Mouse (Mus musculus) stomach, postnatal 0 days (tissue): ENCODE measurements at regions not wholly inside any gene's neighbourhood (a gene's known extent, or its start where the extent isn't known, plus 50 kb on each side); places are given as distances from the start of the nearest gene placed in this dataset.

Experiments
- ATAC-seq: fragments of 200-750 bp; cut with Nextera tagmentation; 2 replicates; pipeline ENCODE4 v1.8.0; 2017; ENCODE audit not compliant: low FRiP score, low TSS enrichment
- DNase-seq: peaks from one replicate; pipeline ENCODE4 v3.0.0-alpha.2; 2016; ENCODE audit warnings: low spot score
- H3K27ac ChIP-seq: fragments of 300-500 bp; sonication (generic); replicated peaks from 2 replicates; pipeline ENCODE4 v1.5.1; 2014; ENCODE audit warnings: mild to moderate bottlenecking, control low read depth
- H3K27me3 ChIP-seq: fragments of 300-500 bp; sonication (generic); 2 replicates; pipeline ENCODE4 v1.6.1; 2014; ENCODE audit warnings: low read length; ENCODE audit not compliant: control insufficient read depth, insufficient read depth
- H3K36me3 ChIP-seq: fragments of 300-500 bp; sonication (generic); 2 replicates; pipeline ENCODE4 v1.6.1; 2014; ENCODE audit warnings: low read length, mixed read lengths; ENCODE audit not compliant: control insufficient read depth, insufficient read depth
- H3K4me1 ChIP-seq: fragments of 300-500 bp; sonication (generic); replicated peaks from 2 replicates; pipeline ENCODE4 v1.6.1; 2014; ENCODE audit warnings: antibody characterized with exemption; ENCODE audit not compliant: control insufficient read depth, insufficient read depth
- H3K4me2 ChIP-seq: fragments of 300-500 bp; sonication (generic); replicated peaks from 2 replicates; pipeline ENCODE4 v1.6.1; 2014; ENCODE audit warnings: low read depth, mild to moderate bottlenecking, control low read depth, moderate library complexity
- H3K4me3 ChIP-seq: fragments of 300-500 bp; sonication (generic); 2 replicates; pipeline ENCODE4 v1.5.1; 2014; ENCODE audit warnings: low read depth, low read length, control low read depth
- H3K9ac ChIP-seq: fragments of 300-500 bp; sonication (generic); 2 replicates; pipeline ENCODE4 v1.6.1; 2014; ENCODE audit warnings: mild to moderate bottlenecking, low read length, control low read depth, mixed read lengths
- H3K9me3 ChIP-seq: fragments of 300-500 bp; sonication (generic); 2 replicates; pipeline ENCODE4 v1.6.1; 2016; ENCODE audit warnings: low read length; ENCODE audit not compliant: control insufficient read depth
- CTCF ChIP-seq: IDR thresholded peaks from 2 replicates; pipeline ENCODE4 v1.5.1; 2016; ENCODE audit warnings: antibody characterized with exemption, low read depth, mild to moderate bottlenecking, moderate library complexity
- EP300 ChIP-seq: optimal IDR thresholded peaks from 2 replicates; pipeline ENCODE3; 2016; ENCODE audit warnings: antibody characterized with exemption
- WGBS: fragments of 180-500 bp; shearing (Covaris S2); extraction: QIAGEN DNeasy Blood & Tissue Kit; methylation state at CpG from one replicate; pipeline ENCODE4 v1.1.7; 2014; 5-methylcytosine and 5-hydroxymethylcytosine counted together

- no peaks in the 10 kb centered on the region for H3K36me3 ChIP-seq
- 51% methylated on average over 9 of the region's 9 CpGs for WGBS
- no peak overlapping the region for H3K4me3 ChIP-seq
- no peak for DNase-seq
- no peaks in the 10 kb centered on the region for H3K27me3 ChIP-seq
- no peaks in the 10 kb centered on the region for H3K4me1 ChIP-seq
- no peak overlapping the region for H3K4me2 ChIP-seq
- TF ChIP-seq EP300, result no peak
- no peak for TF ChIP-seq CTCF
- H3K9ac ChIP-seq, result no peak overlapping the region
- H3K9me3 ChIP-seq, result no peaks in the 10 kb centered on the region
- ATAC-seq, result no peak
- H3K27ac ChIP-seq, result no peak overlapping the region
Observed at GRCm38 (mm10) chr9:61306306-61306705, 65.9 kb upstream of the Tle3 start.

DNA sequence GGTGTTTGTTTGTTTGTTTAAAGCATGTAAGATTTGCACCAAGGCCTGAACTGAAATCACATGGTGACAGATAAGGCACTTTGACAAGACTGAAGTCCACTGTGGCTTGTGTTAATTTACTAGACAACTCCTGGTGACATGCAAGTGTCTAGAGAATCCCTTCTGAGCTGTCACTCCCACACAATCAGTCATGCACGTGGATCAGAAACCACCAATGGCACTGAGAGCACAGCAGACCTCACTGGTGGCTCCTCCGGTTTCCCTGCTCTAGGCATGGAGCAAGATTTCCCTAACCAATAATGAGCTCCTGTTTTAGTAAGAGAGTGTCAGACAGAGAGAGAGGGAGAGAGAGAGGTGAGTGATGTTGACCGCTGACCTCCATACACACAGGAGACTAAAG, 63.1 kb upstream of the Tle3 start:
- no peak overlapping the region for H3K4me2 ChIP-seq
- 70% methylated on average over 3 of the region's 3 CpGs for WGBS
- H3K9me3 ChIP-seq, result no peaks in the 10 kb centered on the region
- H3K36me3 ChIP-seq, result no peaks in the 10 kb centered on the region
- H3K4me3 ChIP-seq, result no peak overlapping the region
- no peaks in the 10 kb centered on the region for H3K27me3 ChIP-seq
- ATAC-seq (no peak), DNase-seq (no peak)
- TF ChIP-seq CTCF, result no peak
- no peak for TF ChIP-seq EP300
- H3K4me1 ChIP-seq, result no peaks in the 10 kb centered on the region
- H3K9ac ChIP-seq, result no peak overlapping the region
- no peak overlapping the region for H3K27ac ChIP-seq

GRCm38 (mm10) chr9:61309768-61310493, 62.2 kb upstream of the Tle3 start:
- ATAC-seq, result no peak
- Histone ChIP-seq H3K4me1 (no peaks in the 10 kb centered on the region), H3K36me3 (no peaks in the 10 kb centered on the region), H3K27ac (no peak overlapping the region), H3K4me3 (no peak overlapping the region), H3K27me3 (no peaks in the 10 kb centered on the region), H3K9ac (0 out of 2 replicates have a peak overlapping the region, but pooled peaks have one; percentile 23), H3K4me2 (no peak overlapping the region), H3K9me3 (no peaks in the 10 kb centered on the region)
- TF ChIP-seq CTCF, result no peak
- no peak for TF ChIP-seq EP300
- 74% methylated on average over 8 of the region's 8 CpGs for WGBS
- no peak for DNase-seq

- H3K4me3 ChIP-seq, result no peak overlapping the region
- H3K9me3 ChIP-seq, result no peaks in the 10 kb centered on the region
- H3K9ac ChIP-seq, result no peak overlapping the region
- peaks cover 4% of the 10 kb centered on the region; the same call in 1 of the 2 replicates for H3K4me1 ChIP-seq
- 82% methylated on average over 5 of the region's 5 CpGs for WGBS
- no peak overlapping the region for H3K27ac ChIP-seq
- no peak for TF ChIP-seq EP300
- TF ChIP-seq CTCF, result no peak
- DNase-seq (no peak), ATAC-seq (no peak)
- no peak overlapping the region for H3K4me2 ChIP-seq
- H3K36me3 ChIP-seq, result no peaks in the 10 kb centered on the region
- H3K27me3 ChIP-seq, result no peaks in the 10 kb centered on the region
Observed at GRCm38 (mm10) chr9:61310574-61310973, 61.6 kb upstream of the Tle3 start.

- Histone ChIP-seq H3K9me3 (no peaks in the 10 kb centered on the region), H3K4me3 (no peak overlapping the region), H3K27ac (no peak overlapping the region), H3K9ac (no peak overlapping the region), H3K36me3 (no peaks in the 10 kb centered on the region), H3K27me3 (no peaks in the 10 kb centered on the region), H3K4me2 (no peak overlapping the region), H3K4me1 (peaks cover 9% of the 10 kb centered on the region; the same call in 1 of the 2 replicates)
- ATAC-seq (no peak), DNase-seq (no peak)
- TF ChIP-seq CTCF (no peak), EP300 (no peak)
- WGBS, result 68% methylated on average over 5 of the region's 5 CpGs
Observed at GRCm38 (mm10) chr9:61311604-61312003, 60.6 kb upstream of the Tle3 start.

DNA sequence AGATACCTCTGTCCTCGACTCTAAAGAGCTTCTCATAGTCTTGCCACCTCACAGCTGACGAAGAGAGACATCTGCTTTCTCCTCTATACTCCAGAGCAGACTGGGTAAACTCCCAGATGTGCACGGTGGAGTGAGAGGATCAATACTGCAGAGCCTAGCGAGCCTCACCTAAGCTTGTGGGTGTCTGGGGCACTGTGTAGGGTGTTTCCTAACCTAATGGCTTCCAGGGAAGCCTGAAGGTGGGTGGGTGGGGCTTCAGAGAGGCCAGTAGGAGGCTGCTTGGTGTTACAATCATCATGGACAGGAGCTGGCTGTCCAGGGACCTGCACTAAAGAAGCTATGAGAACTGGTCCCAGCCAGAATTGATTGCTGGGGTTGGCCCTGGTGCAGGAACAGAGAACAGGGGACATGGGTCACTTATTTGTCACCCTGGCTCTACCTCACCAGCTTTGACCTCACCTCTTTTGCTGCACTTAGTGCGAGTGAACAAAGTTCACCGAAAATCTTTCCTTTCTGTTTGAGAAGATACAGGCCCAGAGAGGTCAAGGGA, 57.5 kb upstream of the Tle3 start:
- no peaks in the 10 kb centered on the region for H3K9me3 ChIP-seq
- H3K36me3 ChIP-seq, result no peaks in the 10 kb centered on the region
- no peak overlapping the region for H3K4me3 ChIP-seq
- DNase-seq, result peak; percentile 49
- WGBS, result 46% methylated on average over 6 of the region's 6 CpGs
- no peak for TF ChIP-seq EP300
- no peak for TF ChIP-seq CTCF
- H3K4me1 ChIP-seq, result peaks cover 9% of the 10 kb centered on the region; the same call in 1 of the 2 replicates
- peak; percentile 58 for ATAC-seq
- H3K9ac ChIP-seq, result no peak overlapping the region
- no peak overlapping the region for H3K4me2 ChIP-seq
- H3K27me3 ChIP-seq, result no peaks in the 10 kb centered on the region
- no peak overlapping the region for H3K27ac ChIP-seq
